Mouse (Mus musculus) liver, adult 2 months (tissue): ENCODE data around the gene Trim75. TPM values are rescaled to one million over a fixed set of nuclear protein-coding genes. Genes with fewer than 3 reads are reported as not detected.
A peak's percentile ranks its signal among the peaks of the same experiment; 100 is the strongest.

ENCODE experiments used
- DNase-seq: peaks from one replicate; pipeline ENCODE4 v3.0.0-alpha.2; 2011; ENCODE audit warnings: low read depth, low spot score; ENCODE audit errors: extremely low read depth
- H3K27ac ChIP-seq: fragments of 200-500 bp; replicated peaks from 2 replicates; pipeline ENCODE4 v1.5.1; 2012; ENCODE audit warnings: low read depth, mild to moderate bottlenecking, control low read depth, inconsistent platforms, low read length; ENCODE audit not compliant: insufficient read depth
- H3K27me3 ChIP-seq: fragments of 200-500 bp; 2 replicates; pipeline ENCODE4 v1.6.1; 2012; ENCODE audit warnings: mild to moderate bottlenecking, moderate library complexity, low read length, inconsistent platforms; ENCODE audit not compliant: control insufficient read depth, insufficient read depth
- H3K36me3 ChIP-seq: fragments of 200-500 bp; 2 replicates; pipeline ENCODE4 v1.6.1; 2012; ENCODE audit warnings: low read length, inconsistent platforms; ENCODE audit not compliant: control insufficient read depth, insufficient read depth
- H3K4me1 ChIP-seq: fragments of 200-500 bp; 2 replicates; pipeline ENCODE4 v1.6.1; 2011; ENCODE audit warnings: low read length; ENCODE audit not compliant: control insufficient read depth, insufficient read depth
- H3K4me3 ChIP-seq: fragments of 200-500 bp; 2 replicates; pipeline ENCODE4 v1.5.1; 2011; ENCODE audit warnings: low read depth, mild to moderate bottlenecking, control low read depth, low read length, moderate library complexity; ENCODE audit not compliant: insufficient read depth
- H3K79me2 ChIP-seq: fragments of 200-500 bp; 2 replicates; pipeline ENCODE4 v1.6.1; 2012; ENCODE audit warnings: inconsistent platforms, mild to moderate bottlenecking, low read length, moderate library complexity; ENCODE audit not compliant: control insufficient read depth, insufficient read depth
- H3K9ac ChIP-seq: fragments of 200-500 bp; 2 replicates; pipeline ENCODE4 v1.6.1; 2012; ENCODE audit warnings: low read depth, mild to moderate bottlenecking, control low read depth, inconsistent platforms, low read length
- CTCF ChIP-seq: fragments of 200-500 bp; IDR thresholded peaks from 2 replicates; pipeline ENCODE4 v1.5.1; 2011; ENCODE audit warnings: low read depth, low read length, control low read depth
- POLR2A ChIP-seq: fragments of 200-500 bp; IDR thresholded peaks from 2 replicates; pipeline ENCODE4 v1.6.1; 2011; ENCODE audit warnings: low read length, control low read depth; ENCODE audit not compliant: insufficient read depth; ENCODE audit errors: extremely low read depth
- WGBS: fragments of 180-500 bp; shearing (Covaris S2); methylation state at CpG from one replicate; pipeline ENCODE4 v1.1.7; 2018; 5-methylcytosine and 5-hydroxymethylcytosine counted together
- polyA plus RNA-seq: library from polyadenylated mRNA; depleted of rRNA; stranded (reverse); fragments of >200 nt; gene quantifications from 2 replicates; pipeline ENCODE4 v1.2.3, GENCODE M21; 2012
- total RNA-seq: library from RNA; depleted of rRNA; stranded (reverse); fragments of >200 nt; gene quantifications from 2 replicates; pipeline ENCODE4 v1.2.3, GENCODE M21; 2014

Trim75 gene
- total and polyA plus RNA-seq, 2 experiments: not detected

GRCm38 (mm10) chr8:64983150-64983897 is 4.3 kb downstream of the Trim75 start:
- H3K9ac ChIP-seq: no peak overlapping the region
- TF ChIP-seq POLR2A (no peak), CTCF (no peak)
- no peaks in the 10 kb centered on the region for H3K27me3 ChIP-seq
- H3K79me2 ChIP-seq: no peaks in the 10 kb centered on the region
- no peaks in the 10 kb centered on the region for H3K36me3 ChIP-seq
- DNase-seq: no peak
- no peak overlapping the region for H3K4me3 ChIP-seq
- H3K27ac ChIP-seq: no peak overlapping the region
- no peaks in the 10 kb centered on the region for H3K4me1 ChIP-seq
- 71% methylated on average over 20 of the region's 20 CpGs for WGBS

- no peak for TF ChIP-seq CTCF
- TF ChIP-seq POLR2A: no peak
- H3K36me3 ChIP-seq: peaks cover 20% of the 10 kb centered on the region
- H3K9ac ChIP-seq: no peak overlapping the region
- no peaks in the 10 kb centered on the region for H3K27me3 ChIP-seq
- no peak overlapping the region for H3K4me3 ChIP-seq
- H3K4me1 ChIP-seq: peaks cover 4% of the 10 kb centered on the region; the same call in 1 of the 2 replicates
- DNase-seq: peak; percentile 6
- H3K27ac ChIP-seq: no peak overlapping the region
- H3K79me2 ChIP-seq: no peaks in the 10 kb centered on the region
Measured at GRCm38 (mm10) chr8:64962836-64963235, 24.8 kb downstream of the Trim75 start.

- no peak overlapping the region for H3K27ac ChIP-seq
- no peaks in the 10 kb centered on the region for H3K27me3 ChIP-seq
- H3K9ac ChIP-seq: no peak overlapping the region
- H3K4me1 ChIP-seq: no peaks in the 10 kb centered on the region; the same call in 1 of the 2 replicates
- no peak overlapping the region for H3K4me3 ChIP-seq
- peaks cover 22% of the 10 kb centered on the region for H3K36me3 ChIP-seq
- 88% methylated on average over 9 of the region's 9 CpGs for WGBS
- TF ChIP-seq CTCF (no peak), POLR2A (no peak)
- DNase-seq: no peak
- no peaks in the 10 kb centered on the region for H3K79me2 ChIP-seq
Measured at GRCm38 (mm10) chr8:64959025-64959424, 28.6 kb downstream of the Trim75 start.

GRCm38 (mm10) chr8:64952101-64952500 is 35.5 kb downstream of the Trim75 start:
- no peak for DNase-seq
- WGBS: 96% methylated on average over 6 of the region's 6 CpGs
- H3K79me2 ChIP-seq: peaks cover 4% of the 10 kb centered on the region; the same call in 1 of the 2 replicates
- TF ChIP-seq POLR2A: no peak
- no peak for TF ChIP-seq CTCF
- no peak overlapping the region for H3K9ac ChIP-seq
- H3K4me3 ChIP-seq: no peak overlapping the region
- peaks cover 5% of the 10 kb centered on the region for H3K36me3 ChIP-seq
- H3K4me1 ChIP-seq: no peaks in the 10 kb centered on the region; the same call in 1 of the 2 replicates
- no peak overlapping the region for H3K27ac ChIP-seq
- H3K27me3 ChIP-seq: no peaks in the 10 kb centered on the region

- Histone ChIP-seq H3K4me1 (peaks cover 3% of the 10 kb centered on the region; the same call in 1 of the 2 replicates), H3K9ac (no peak overlapping the region), H3K27me3 (no peaks in the 10 kb centered on the region), H3K27ac (no peak overlapping the region), H3K4me3 (no peak overlapping the region), H3K36me3 (no peaks in the 10 kb centered on the region), H3K79me2 (peaks cover 4% of the 10 kb centered on the region; the same call in 1 of the 2 replicates)
- WGBS: 89% methylated on average over 1 of the region's 1 CpGs
- TF ChIP-seq POLR2A (no peak), CTCF (no peak)
- DNase-seq: no peak
Measured at GRCm38 (mm10) chr8:64948371-64948770, 39.3 kb downstream of the Trim75 start.

- Histone ChIP-seq H3K9ac (peak overlapping the region; percentile 95), H3K79me2 (peaks cover 4% of the 10 kb centered on the region; the same call in 1 of the 2 replicates), H3K4me1 (peaks cover 3% of the 10 kb centered on the region; the same call in 1 of the 2 replicates), H3K4me3 (peak overlapping the region; percentile 90), H3K27me3 (no peaks in the 10 kb centered on the region), H3K36me3 (no peaks in the 10 kb centered on the region), H3K27ac (peak overlapping the region; percentile 96)
- TF ChIP-seq POLR2A: no peak
- TF ChIP-seq CTCF: no peak
- WGBS: 6% methylated on average over 10 of the region's 10 CpGs
- no peak for DNase-seq
Measured at GRCm38 (mm10) chr8:64947698-64948034, 40.0 kb downstream of the Trim75 start.
